Mouse (Mus musculus) liver, postnatal 0 days (tissue): ENCODE data around the gene Mydgf.

Experiments
- CTCF ChIP-seq: sonication (generic); IDR thresholded peaks from 2 replicates; pipeline ENCODE4 v1.5.1; 2016; ENCODE audit warnings: antibody characterized with exemption, low read depth
- EP300 ChIP-seq: IDR thresholded peaks from 2 replicates; pipeline ENCODE4 v1.6.1; 2016; ENCODE audit warnings: antibody characterized with exemption, low read depth, mild to moderate bottlenecking

DNA sequence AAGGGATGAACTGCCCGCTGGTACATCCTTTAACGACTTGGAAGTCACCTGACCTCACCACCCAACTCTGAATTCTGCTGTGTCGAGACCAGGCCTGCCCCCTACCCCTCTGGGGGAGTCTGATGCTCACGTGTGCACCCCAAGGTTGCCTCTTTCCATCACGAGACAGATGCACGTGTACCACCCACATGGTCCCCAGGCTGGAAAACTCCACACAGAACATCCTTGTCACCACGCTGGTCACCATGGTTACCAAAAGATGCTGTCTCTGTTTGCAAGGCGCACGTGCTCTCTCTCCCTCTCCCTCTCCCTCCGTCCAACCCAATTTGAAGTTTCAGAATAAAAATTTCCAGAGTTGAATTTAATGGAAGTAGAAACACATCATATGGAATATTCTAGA is 46.2 kb upstream of the Mydgf start:
- TF ChIP-seq EP300 = no peak
- no peak for TF ChIP-seq CTCF
